Mouse (Mus musculus) T-cell, adult 2 months (primary cell): ENCODE measurements around the gene Adamts10.

Source experiments
- DNase-seq: peaks from one replicate; pipeline ENCODE4 v3.0.0; 2022; ENCODE audit warnings: low spot score

Gene Adamts10

GRCm38 (mm10) chr17:33554536-33554935, 30.5 kb downstream of the Adamts10 start:
- DNase-seq, result no peak

GRCm38 (mm10) chr17:33555223-33555855, 31.3 kb downstream of the Adamts10 start, which contains the start of gene Myo1f:
Gene Myo1f, plus strand, starts transcription at chr17:33555707.
- DNase-seq, result peak; percentile 63

- no peak for DNase-seq
These were observed 33.9 kb downstream of the Adamts10 start for GRCm38 (mm10) chr17:33557922-33558321.

GRCm38 (mm10) chr17:33563527-33564076, 39.6 kb downstream of the Adamts10 start:
- DNase-seq, result no peak

- no peak for DNase-seq
These were observed 40.6 kb downstream of the Adamts10 start for GRCm38 (mm10) chr17:33564599-33564998.

- no peak for DNase-seq
These were observed 42.2 kb downstream of the Adamts10 start for GRCm38 (mm10) chr17:33566182-33566581.

- DNase-seq, result no peak
These were observed 60.1 kb downstream of the Adamts10 start for GRCm38 (mm10) chr17:33584061-33584460.

- no peak for DNase-seq
These were observed 62.0 kb downstream of the Adamts10 start for GRCm38 (mm10) chr17:33586011-33586410.

- no peak for DNase-seq
These were observed 73.3 kb downstream of the Adamts10 start for GRCm38 (mm10) chr17:33597271-33597670.

GRCm38 (mm10) chr17:33598506-33598905, 74.5 kb downstream of the Adamts10 start:
- no peak for DNase-seq

GRCm38 (mm10) chr17:33599836-33600475, 76.0 kb downstream of the Adamts10 start:
- DNase-seq, result no peak

GRCm38 (mm10) chr17:33600831-33601230, 76.8 kb downstream of the Adamts10 start:
- no peak for DNase-seq

- DNase-seq, result no peak
These were observed 77.9 kb downstream of the Adamts10 start for GRCm38 (mm10) chr17:33601947-33602346.
